Mouse (Mus musculus) cerebellum, postnatal 10 days (tissue): ENCODE data around the gene Rbm38.

ENCODE experiments used
- DNase-seq, 2 experiments: peaks; one replicate each; pipeline ENCODE4 v3.0.0; 2021; ENCODE audit warnings: mixed read lengths in 2 of 2

The Rbm38 gene

DNA sequence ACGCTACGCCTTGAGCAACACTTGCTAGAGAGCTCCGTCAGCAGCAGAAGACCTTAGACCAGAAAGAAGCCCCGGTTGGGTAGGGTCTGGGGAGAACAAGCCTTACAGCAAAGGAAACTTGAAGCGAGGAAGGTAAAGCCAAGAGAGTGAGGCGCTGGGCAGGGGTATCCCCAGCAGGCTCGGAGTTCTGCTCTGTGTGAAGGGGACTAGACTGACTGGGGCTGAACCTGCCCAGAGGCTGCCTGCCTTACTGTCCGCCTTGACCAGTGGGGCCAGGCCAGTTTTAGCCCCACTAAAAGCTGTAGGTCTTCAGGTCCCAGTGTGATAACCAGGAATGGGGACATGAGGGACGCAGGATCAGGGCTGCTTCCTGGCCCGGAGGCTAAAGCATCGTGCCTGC is at the start of gene Rbm38:
Rbm38 (plus strand) TSS at position 69 of the 400 bp plus-strand sequence.
- DNase-seq: no peak

DNA sequence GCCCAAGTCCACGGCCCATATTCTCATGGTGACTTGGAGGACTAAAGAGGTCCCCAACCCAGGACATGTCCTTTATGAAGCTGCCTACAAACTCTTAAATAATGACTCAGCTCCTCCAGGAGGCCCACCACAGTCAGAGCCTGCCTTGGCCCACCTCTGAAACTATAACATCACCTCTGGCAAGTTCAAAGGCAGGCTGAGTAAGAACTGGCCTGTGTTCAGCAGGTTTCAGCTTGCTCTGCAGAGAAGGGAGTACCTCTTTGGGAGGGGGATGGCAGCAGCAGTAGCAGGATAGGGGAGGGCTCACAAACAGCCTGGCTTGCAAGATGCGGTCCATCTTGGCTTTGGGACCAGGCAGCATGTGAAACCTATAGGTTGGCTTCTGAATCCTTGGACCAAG is 48.4 kb upstream of the Rbm38 start:
- no peak for DNase-seq

DNA sequence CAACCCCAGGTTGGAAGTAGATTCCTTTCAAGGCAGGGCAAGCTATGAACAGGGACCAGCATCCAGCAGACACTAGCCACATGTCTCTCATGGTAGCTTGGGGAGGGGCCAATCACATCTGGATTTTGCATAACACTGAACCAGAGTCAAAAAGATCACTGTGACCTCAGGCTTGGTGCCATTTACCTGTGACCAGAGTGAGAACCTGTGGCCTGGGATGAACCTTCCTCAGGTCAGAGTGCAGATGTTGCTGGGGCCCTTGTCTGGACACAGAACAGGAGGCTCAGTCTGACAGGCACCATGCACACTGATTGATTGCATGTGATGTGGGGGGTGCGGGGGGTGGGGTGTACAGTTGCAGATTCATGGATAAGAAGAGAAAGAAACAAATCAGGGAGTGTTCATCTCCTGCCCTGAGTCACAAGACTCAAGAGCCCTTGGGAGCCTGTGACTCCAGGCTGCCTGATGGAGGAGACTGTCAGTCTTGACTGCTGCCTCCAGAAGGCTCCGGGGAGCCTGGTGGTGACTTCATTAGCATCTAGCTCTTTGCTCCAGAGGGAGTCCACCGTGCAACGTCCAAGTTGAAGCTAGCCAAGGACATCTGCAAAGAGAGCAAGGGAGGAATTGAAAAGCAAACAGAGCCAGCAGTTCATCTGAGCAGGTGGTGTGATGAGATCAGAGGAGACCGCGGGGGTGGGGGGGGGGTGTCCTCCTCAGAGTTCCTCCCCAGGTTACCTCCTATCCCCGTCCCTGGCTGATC is 46.3 kb upstream of the Rbm38 start:
- DNase-seq: peak in 1 of 2 experiments; percentile 35

DNA sequence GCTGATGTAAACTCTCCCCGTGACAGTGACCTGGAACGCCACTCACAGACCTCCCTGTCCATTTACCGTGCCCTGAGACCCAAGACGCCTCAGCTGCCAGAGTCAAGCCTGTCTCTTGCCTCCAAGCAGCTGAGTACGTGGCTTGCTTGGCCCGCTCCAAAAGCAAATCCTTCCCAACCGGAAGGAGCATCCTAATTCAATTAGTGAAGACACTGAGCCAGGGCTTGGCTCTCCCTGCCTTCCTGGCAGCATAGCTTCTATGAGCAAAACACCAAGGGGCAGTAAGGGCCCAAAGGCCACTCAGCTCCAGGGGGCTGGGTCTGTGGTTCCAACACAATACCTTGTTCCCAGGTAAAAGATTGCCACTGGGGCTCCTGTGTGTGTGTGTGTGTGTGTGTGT is 45.6 kb upstream of the Rbm38 start:
- DNase-seq: peak; percentile 82 to 84

DNA sequence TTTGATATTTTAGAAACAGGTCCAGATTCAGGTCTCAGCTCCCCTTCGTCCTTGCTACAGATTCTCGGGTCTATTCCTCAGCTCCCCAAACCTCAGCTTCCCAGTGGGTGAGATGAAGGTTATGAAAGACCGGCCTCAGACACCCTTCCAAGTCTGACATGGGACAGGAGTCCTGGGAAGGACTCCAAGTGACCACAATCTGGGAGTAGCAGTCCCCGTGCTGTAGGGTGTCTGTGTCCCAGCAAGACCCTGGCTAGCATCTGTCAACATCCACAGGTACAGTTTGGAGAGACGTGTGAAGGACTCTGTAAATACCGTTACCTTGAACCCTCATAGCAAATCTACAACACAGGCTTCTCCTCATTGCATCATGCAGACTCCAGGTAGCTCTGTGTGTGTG is 45.1 kb upstream of the Rbm38 start:
- no peak for DNase-seq

DNA sequence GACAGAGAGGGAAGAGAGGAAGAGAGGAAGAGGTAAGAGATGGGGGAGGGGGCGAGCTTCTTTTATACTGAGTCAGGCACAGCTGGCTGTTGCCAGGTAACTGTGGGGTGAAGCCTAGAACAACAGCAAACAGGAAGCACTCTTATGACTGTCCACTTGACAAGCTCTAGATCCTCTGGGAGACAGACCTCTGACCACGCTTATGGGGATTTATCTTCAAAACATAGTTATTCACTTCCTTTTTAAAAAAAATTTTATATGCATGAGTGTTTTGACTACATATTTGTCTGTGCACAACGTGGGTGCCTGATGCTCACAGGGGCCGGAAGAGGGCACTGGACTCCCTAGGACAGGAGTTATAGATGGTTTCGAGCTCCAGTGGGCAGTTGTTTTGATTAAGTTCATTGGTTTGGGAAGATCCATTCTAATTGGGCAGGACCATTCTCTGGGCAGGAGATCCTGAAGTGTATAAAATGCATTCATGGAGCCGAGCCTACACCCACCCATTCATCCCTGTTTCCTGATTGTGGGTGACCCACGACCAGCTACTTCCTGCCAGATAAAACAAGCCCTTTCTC is 43.5 kb upstream of the Rbm38 start:
- DNase-seq: no peak

DNA sequence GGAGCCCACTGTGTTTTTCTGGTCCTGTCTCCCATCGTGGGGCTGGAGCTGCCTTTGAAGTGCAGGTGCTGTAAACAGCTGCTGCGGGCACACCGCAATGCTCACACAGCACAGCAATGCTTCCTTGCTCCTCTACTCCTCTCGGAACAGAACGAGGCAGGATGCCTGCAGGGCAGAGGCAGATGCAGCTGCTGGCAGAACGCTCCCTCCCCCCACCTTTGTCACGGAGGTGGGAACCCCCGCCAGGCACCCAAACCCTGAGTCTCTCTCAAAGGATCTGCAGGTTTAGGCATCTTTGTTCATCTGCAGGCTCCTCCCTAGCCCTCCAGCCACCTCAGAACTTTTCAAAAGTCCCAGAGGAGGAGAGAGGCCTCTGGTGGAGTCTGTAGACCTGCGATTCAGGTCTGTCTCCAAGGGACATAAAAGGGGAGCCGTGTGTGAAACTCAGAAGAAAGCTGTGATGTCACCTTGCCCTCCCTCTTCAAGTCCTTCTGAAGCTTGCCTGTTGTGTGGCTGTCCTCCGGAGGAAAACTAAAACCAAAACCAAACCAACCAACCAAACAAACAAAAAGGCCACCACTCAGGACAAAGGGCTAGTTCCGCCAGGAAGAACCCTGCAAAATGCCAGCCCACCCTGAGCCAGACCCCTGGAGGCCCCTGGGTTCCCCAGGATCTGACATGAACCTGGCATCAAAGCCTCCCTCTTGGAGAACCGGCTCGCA is 42.7 kb upstream of the Rbm38 start, which contains the start of gene Spo11:
Spo11 (plus strand) TSS at position 292 of the 722 bp plus-strand sequence.
- DNase-seq: peak in 1 of 2 experiments; percentile 23

DNA sequence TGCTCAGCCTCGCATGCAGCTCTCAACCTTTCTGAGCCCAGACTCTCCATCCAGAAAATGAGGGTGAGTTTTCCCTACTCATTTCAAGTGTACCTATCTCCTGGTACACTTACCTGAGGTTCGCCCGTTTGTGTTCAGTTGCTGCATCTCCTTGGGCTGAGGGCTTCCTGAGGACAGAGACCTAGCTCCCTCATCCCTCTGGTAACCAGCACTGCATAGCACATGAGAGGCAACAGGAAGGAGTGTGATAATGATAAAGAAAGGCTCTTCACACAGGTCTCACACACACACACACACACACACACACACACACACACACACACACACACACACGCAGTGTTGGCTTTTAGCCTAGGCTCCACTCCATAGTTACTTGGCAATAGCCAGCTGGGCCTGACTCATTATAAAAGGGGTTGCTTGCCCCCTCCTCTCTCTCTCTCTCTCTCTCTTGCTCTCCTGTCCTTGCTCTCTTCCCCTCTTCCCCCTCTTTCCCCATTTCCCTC is 42.1 kb upstream of the Rbm38 start:
- peak; percentile 35 to 36 for DNase-seq

DNA sequence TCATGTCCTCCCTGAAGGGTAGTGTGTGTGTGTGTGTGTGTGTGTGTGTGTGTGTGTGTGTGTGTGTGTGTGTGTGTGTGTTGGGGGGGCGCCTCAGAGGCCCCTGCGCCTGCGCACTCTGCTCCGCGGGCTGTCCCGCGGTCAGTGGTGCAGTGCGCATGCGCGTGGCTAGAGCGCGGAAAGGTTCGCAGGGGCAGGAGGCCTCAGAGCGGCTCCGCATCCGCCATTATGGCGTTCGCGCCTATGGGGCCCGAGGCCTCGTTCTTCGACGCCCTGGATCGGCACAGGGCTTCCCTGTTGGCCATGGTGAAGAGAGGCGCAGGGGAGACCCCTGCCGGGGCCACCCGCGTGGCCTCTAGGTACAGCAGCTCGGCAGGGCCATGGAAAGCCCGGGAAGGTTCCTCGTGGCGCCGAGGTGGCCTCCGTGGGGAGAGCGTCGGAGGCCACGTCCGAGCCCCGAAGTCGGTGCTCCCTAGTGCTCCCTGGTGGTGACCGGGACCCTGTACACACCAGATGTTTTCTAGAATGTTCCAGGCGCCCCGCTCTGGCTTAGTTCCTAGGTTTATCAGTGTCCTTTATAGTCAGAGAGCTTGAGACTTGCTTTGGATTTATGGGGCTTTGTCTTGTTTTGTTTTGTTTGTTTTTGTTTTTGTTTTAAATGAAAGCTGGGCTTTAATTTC is 40.5 kb upstream of the Rbm38 start:
- DNase-seq: no peak

DNA sequence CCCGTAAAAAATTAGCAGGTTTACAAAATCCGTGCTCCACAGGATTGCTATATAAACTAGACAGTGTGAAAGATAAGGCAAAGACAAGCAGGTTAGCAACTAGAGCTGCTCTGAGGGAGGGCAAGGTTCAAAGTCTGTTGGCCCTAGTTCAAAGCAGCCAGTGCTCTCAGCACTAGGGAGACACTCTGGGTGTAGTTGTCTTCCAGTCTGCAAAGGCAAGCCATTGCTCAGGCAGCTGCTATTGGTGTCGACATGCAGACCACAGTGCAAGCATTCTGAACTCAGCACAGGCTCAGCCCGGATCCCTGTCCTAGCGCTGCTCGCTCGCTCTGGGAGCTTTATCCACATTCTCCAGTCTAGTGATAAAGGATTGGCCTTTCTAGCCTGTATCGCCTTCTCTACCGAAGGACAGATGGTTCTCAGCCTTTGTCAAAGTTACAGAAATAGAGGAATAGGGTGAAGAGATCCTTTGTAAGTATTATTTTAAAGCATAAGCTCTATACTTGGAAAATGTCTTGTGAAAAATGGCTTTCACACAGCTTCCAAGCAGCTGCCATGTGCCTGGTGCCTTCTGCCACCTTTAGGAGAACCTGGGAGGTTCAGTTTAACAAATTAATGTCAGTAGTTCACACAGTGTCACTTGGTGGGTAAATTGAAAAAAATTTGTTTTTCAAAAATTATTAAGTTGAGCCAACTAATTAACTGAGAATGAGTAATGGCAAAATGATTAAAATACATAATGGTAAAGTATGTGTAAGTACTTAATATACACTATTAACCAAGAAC is 37.3 kb upstream of the Rbm38 start:
- DNase-seq: no peak

DNA sequence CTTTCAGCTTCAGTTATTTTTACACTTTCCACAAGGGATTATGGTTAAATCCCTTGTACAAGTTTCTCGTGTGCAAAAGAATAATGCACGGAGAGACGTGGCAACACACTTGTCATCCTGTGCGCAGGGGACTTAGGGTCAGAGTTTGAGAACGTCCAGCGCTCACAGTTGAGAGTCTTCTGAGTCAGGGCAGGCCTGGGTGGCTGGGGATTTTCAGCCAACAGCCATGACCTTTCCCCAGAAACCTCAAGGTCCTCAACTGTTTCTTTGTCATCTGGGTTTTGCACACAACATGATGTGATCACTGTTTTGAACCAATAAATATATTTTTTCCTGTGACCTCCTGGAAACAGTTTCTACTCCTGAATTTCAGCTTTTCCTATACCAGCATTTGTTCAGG is 30.1 kb upstream of the Rbm38 start:
- no peak for DNase-seq

DNA sequence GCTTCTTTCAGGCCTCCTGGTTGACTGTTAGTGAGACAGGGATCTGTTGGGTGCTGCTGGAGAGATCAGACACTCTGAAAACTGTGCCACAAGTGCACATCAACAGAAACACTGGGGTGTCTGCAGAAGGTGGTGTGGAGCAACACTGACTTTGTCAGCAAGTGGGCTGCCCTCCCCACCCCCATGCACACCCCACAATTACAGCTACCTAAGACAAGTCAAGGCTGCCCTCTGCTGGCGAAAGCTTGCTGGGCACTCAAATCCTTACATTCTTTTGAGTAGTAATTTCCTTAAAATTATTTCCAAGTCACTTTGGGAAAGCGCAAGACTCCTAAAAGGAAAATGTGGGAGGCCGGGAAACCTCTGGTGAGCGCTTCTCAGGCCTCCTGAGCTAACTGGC is 24.1 kb upstream of the Rbm38 start:
- peak; percentile 88 to 89 for DNase-seq

DNA sequence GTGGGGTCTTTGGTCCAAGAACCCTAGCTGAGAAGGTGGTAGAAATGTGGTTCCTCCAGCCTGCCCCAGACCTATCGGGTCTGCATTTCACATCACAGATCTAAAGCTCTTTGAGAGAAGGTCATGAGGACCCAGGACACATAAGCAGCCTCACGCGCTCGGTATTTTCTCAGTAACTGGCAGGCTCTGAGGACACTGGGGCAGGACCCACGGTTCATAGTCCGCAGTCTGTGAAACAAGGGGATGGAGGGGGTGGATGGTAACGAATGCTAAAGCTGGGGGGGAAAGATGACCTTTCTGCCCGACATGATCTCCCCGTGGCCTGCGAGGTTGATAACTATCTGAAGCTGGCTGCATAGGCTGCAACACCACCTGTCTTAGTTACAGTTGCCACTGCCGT is 22.6 kb upstream of the Rbm38 start:
- DNase-seq: no peak

DNA sequence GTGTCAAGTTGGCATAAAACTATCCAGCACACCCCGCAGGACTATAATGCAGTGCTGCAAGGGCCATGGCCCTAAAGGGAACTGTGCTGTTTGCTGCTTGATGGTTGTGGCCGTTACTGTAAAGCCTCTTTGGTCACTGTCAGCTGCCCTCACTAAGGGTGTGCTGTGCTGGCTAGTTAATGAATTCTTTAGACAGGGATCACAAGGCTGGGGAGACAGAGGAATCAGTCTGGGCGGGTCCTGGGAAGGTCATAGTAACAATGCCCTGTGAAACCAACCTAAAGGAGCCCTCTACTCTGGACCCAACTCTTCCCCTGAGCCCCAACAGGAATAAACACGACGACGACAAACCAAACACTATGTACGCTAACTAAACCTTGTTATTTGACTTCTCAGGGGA is 21.8 kb upstream of the Rbm38 start:
- no peak for DNase-seq

DNA sequence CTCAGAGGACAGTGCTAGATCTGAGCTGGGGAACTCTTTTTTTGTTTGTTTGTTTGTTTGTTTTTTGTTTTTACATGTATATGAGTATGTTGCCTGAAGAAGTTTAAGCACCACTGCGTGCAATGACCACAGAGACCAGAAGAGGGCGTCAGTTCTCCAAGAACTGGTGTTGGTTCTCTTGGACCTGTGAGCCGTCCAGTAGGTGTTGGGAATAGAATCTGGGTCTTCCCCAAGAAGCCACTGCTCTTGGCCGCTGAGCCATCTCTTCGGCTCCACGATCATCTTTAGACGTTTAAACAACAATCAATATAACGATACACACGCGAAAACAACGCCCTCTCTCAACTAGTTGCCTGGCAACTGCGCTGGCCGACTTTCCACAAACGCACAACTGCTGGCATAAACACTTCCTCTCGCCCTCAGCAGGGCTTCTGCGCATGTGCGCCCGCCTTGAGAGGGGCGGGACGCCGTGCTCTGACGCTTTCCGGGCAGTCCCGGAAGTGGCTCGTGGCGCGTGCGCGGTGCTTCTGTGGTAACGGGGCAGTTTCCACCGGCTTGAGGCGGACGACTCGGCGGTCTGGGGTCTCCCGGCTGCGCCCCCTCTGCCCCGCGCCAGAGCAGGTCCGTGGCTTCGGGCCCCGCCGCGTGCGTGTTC is 20.5 kb upstream of the Rbm38 start, which contains the start of gene Rae1:
Rae1 (plus strand) TSS at position 488 of the 655 bp plus-strand sequence.
- DNase-seq: peak; percentile 99

DNA sequence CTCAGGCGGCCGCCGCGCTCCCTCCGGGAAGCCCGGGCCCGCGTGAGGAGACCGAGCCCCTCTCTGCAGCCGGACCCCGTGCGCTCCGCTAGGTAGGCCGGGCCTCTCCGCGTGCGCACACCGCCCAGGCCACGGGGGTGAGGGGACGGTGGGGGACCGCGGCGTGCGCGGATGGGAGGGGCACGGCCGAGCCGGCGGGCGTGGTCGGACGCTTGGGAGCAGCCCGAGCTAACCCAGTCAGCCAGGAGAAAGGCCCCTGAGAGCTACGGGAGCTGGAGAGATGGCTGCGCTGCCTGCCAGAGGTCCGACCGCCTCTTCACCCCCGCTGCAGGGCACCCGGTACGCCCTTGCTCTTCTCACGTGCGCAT is 20.0 kb upstream of the Rbm38 start:
- no peak for DNase-seq

DNA sequence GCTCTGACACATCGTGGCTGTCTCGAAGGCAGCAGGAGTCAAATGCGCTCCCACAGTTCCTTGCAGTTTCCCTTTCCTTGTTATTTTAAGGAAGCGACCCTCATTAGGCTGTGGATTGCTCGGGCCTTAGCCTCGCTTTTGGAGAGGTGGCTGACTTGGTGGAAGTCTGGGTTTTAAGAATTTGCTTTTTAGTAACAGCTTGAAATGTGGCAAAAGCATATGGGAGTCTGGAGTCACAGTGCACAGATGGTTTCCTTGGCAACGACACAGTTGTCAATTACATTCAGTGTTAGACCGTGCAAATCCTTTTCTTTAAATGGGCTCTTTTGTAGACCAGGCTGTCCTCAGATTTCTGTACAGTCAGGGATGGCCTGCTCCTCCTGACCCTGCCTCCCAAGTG is 19.4 kb upstream of the Rbm38 start:
- no peak for DNase-seq

DNA sequence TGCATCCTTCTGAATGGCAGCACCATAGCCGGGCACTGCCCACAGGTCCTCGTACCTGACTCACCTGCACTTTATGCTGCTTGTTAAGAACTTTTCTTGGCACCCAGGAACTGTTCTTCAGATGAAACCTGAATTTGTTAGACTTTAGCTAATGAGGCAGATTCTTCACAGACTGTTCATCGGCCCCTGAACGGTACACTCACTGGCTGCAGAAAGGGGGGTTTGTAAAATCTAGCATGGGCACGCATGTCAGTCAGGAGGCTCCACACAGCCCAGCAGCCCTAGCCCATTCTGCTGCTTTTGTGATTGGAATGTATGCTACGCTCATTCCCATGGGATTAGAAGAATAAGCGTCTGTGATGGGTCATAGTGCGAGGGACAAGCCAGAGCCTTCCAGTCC is 16.6 kb upstream of the Rbm38 start:
- DNase-seq: no peak

DNA sequence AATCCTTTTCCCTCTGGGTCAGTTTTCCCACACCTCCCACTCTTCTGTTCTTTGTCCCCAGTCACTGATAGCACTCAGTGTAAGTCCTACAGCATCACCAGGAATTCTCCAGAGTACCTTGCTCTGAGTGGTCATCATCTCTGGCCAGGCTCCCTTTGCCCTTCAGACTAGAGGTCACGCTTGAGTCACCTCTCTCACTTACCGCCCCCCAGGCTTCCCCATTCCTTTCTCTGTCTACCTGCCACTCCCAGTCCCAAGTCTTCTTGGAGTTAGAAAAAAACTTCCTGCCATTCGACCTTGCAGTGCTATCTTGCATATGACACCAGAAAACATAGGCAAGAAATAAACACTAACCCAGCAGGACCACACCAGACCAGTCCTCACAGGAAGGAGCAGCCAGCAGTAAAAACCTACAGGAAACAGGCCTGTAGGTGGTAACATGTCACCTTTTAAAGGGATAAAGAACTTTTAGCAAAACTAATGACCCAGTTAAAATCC is 10.0 kb upstream of the Rbm38 start:
- DNase-seq: no peak

DNA sequence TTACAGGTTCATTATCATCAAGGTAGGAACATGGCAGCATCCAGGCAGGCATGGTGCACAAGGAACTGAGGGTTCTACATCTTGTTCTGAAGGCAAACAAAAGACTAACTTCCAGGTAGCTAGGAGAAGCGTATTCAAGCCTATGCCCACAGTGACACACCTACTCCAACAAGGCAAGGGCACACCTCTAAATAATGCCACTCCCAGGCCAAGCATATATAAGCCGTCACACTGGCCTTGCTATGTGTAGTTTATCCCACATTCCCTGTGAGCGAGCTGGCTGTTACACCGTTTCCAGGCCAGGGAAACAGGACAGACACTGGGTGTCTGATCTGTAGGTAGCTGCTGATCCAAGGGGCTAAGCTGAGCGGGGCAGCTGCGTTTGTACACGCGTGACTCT is 8.9 kb upstream of the Rbm38 start:
- DNase-seq: no peak

DNA sequence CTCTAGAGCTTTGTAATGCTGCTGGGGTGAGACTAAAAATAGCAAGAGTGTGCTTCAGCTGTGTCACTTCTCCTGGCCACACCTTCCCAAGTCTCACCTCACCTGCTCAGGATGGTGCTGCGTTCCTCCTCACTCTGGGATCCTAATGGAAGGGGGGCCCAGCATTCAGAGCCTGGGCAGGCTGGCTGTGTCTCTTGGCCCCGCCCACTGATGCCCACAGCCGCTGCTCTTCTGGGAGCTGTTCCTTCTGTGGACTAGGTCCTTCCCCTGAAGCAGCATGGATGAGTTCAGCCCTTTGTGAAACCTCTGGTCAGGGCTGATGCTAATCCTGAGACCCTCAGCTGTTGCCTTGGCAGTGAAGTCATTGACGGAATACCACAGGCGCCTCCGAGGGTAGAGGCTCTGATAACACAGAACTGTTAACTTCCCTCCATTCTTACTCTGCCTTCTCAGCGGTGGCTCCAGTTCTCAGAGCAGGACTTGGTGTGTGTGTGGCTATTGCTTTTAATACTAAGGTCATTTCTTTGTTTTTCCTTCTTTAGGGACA is 5.5 kb upstream of the Rbm38 start:
- DNase-seq: no peak
